Mouse (Mus musculus) MEL (cell line): ENCODE results near the gene Adora3. TPM values are rescaled to one million over a fixed set of nuclear protein-coding genes. Genes with fewer than 3 reads are reported as not detected.

ENCODE experiments used
- DNase-seq: peaks from one replicate; pipeline ENCODE4 v3.0.0; 2011; ENCODE audit warnings: low read depth, low spot score
- H3K27ac ChIP-seq: 2 replicates; pipeline ENCODE4 v1.5.1; 2012; ENCODE audit warnings: low read depth, mild to moderate bottlenecking, control low read depth, low read length, moderate library complexity; ENCODE audit not compliant: control insufficient read depth
- H3K27me3 ChIP-seq, 2 experiments: fragments of 150-350 bp in 1 of 2; sonication (generic) in 1 of 2; 2 replicates each; pipeline ENCODE4 v1.6.1; 2012; ENCODE audit warnings: low read length in 2 of 2, mild to moderate bottlenecking in 2 of 2, improper control_type of control experiment in 1 of 2, moderate library complexity in 1 of 2; ENCODE audit not compliant: insufficient read depth in 2 of 2, control insufficient read depth in 1 of 2
- H3K36me3 ChIP-seq, 2 experiments: 2 replicates each; pipeline ENCODE4 v1.6.1; 2012 to 2014; ENCODE audit warnings: low read length in 2 of 2, improper control_type of control experiment in 1 of 2, inconsistent platforms in 1 of 2, mild to moderate bottlenecking in 1 of 2; ENCODE audit not compliant: insufficient read depth in 2 of 2, control insufficient read depth in 1 of 2
- H3K4me1 ChIP-seq, 2 experiments: fragments of 150-350 bp in 1 of 2; sonication (generic) in 1 of 2; 2 replicates each; pipeline ENCODE4 v1.6.1; 2012; ENCODE audit warnings: low read length in 2 of 2, improper control_type of control experiment in 1 of 2, mild to moderate bottlenecking in 1 of 2; ENCODE audit not compliant: insufficient read depth in 2 of 2, control insufficient read depth in 1 of 2
- H3K4me3 ChIP-seq, 2 experiments: fragments of 150-350 bp in 1 of 2; sonication (generic) in 1 of 2; 2 replicates each; pipeline ENCODE4 v1.5.1; 2012; ENCODE audit warnings: low read depth in 2 of 2, low read length in 2 of 2, mild to moderate bottlenecking in 2 of 2, moderate library complexity in 2 of 2, control low read depth in 1 of 2, improper control_type of control experiment in 1 of 2; ENCODE audit not compliant: control insufficient read depth in 1 of 2, insufficient read depth in 1 of 2
- H3K79me2 ChIP-seq: 2 replicates; pipeline ENCODE4 v1.6.1; 2012; ENCODE audit warnings: mild to moderate bottlenecking, low read length, moderate library complexity; ENCODE audit not compliant: control insufficient read depth, poor library complexity, insufficient read depth
- H3K9ac ChIP-seq: 2 replicates; pipeline ENCODE4 v1.6.1; 2012; ENCODE audit warnings: low read depth, mild to moderate bottlenecking, control low read depth, low read length, moderate library complexity; ENCODE audit not compliant: control insufficient read depth, poor library complexity, severe bottlenecking
- H3K9me3 ChIP-seq: fragments of 150-350 bp; sonication (generic); replicated peaks from 2 replicates; pipeline ENCODE4 v1.6.1; 2012; ENCODE audit warnings: mild to moderate bottlenecking, low read length, improper control_type of control experiment, moderate library complexity; ENCODE audit not compliant: insufficient read depth
- BHLHE40 ChIP-seq: IDR thresholded peaks from 2 replicates; pipeline ENCODE4 v1.6.1; 2012; ENCODE audit warnings: low read depth, mild to moderate bottlenecking, inconsistent platforms, low read length, improper control_type of control experiment, borderline replicate concordance
- ELF1 ChIP-seq: IDR thresholded peaks from 2 replicates; pipeline ENCODE4 v1.6.1; 2014; ENCODE audit warnings: low read depth, mild to moderate bottlenecking, inconsistent platforms, low read length, improper control_type of control experiment, moderate library complexity
- EP300 ChIP-seq, 2 experiments: IDR thresholded peaks; 2 replicates each; pipeline ENCODE4 v1.6.1; 2011; ENCODE audit warnings: improper control_type of control experiment in 2 of 2, low read length in 2 of 2, low read depth in 1 of 2, mild to moderate bottlenecking in 1 of 2
- ETS1 ChIP-seq: IDR thresholded peaks from 2 replicates; pipeline ENCODE4 v1.6.1; 2012; ENCODE audit warnings: low read depth, mild to moderate bottlenecking, inconsistent platforms, low read length, improper control_type of control experiment, moderate library complexity
- JUND ChIP-seq: IDR thresholded peaks from 2 replicates; pipeline ENCODE4 v1.6.1; 2011; ENCODE audit warnings: low read depth, mild to moderate bottlenecking, improper control_type of control experiment, low read length
- KAT2A ChIP-seq: conservative IDR thresholded peaks from 2 replicates; pipeline ENCODE4 v1.6.1; 2012; ENCODE audit warnings: low read depth, low read length, improper control_type of control experiment, inconsistent platforms
- MAFK ChIP-seq: IDR thresholded peaks from 2 replicates; pipeline ENCODE4 v1.6.1; 2011; ENCODE audit warnings: low read depth, mild to moderate bottlenecking, low read length, improper control_type of control experiment, borderline replicate concordance
- MAX ChIP-seq: IDR thresholded peaks from 2 replicates; pipeline ENCODE4 v1.6.1; 2011; ENCODE audit warnings: low read length, improper control_type of control experiment
- MEF2A ChIP-seq: IDR thresholded peaks from 2 replicates; pipeline ENCODE4 v1.6.1; 2014; ENCODE audit warnings: low read depth, mild to moderate bottlenecking, inconsistent platforms, low read length, improper control_type of control experiment; ENCODE audit not compliant: poor library complexity, insufficient replicate concordance, severe bottlenecking; ENCODE audit errors: extremely low read depth
- MYB ChIP-seq: IDR thresholded peaks from 2 replicates; pipeline ENCODE4 v1.6.1; 2011; ENCODE audit warnings: mild to moderate bottlenecking, low read depth, low read length, improper control_type of control experiment
- MYC ChIP-seq: IDR thresholded peaks from 2 replicates; pipeline ENCODE4 v1.6.1; 2011; ENCODE audit warnings: low read depth, mild to moderate bottlenecking, low read length, improper control_type of control experiment, moderate library complexity
- NRF1 ChIP-seq: IDR thresholded peaks from 2 replicates; pipeline ENCODE4 v1.6.1; 2014; ENCODE audit warnings: low read depth, mild to moderate bottlenecking, inconsistent platforms, low read length, improper control_type of control experiment, moderate library complexity; ENCODE audit not compliant: poor library complexity, insufficient read depth, severe bottlenecking
- POLR2AphosphoS2 ChIP-seq: IDR thresholded peaks from 2 replicates; pipeline ENCODE4 v1.6.1; 2011; ENCODE audit warnings: low read length, improper control_type of control experiment
- POLR2AphosphoS5 ChIP-seq: IDR thresholded peaks from 2 replicates; pipeline ENCODE4 v1.6.1; 2012; ENCODE audit warnings: low read depth, borderline replicate concordance, mild to moderate bottlenecking, inconsistent platforms, low read length, moderate library complexity, mixed read lengths
- RAD21 ChIP-seq: IDR thresholded peaks from 2 replicates; pipeline ENCODE4 v1.6.1; 2011; ENCODE audit warnings: mild to moderate bottlenecking, low read depth, low read length, improper control_type of control experiment
- SIN3A ChIP-seq: IDR thresholded peaks from 2 replicates; pipeline ENCODE4 v1.6.1; 2012; ENCODE audit warnings: low read length, improper control_type of control experiment, inconsistent platforms
- SMC3 ChIP-seq: IDR thresholded peaks from 2 replicates; pipeline ENCODE4 v1.6.1; 2011; ENCODE audit warnings: low read depth, low read length, improper control_type of control experiment
- TCF12 ChIP-seq: IDR thresholded peaks from 2 replicates; pipeline ENCODE4 v1.6.1; 2014; ENCODE audit warnings: low read depth, mild to moderate bottlenecking, inconsistent platforms, low read length, improper control_type of control experiment, moderate library complexity
- USF2 ChIP-seq, 2 experiments: IDR thresholded peaks; 2 replicates each; pipeline ENCODE4 v1.6.1; 2011 to 2012; ENCODE audit warnings: improper control_type of control experiment in 2 of 2, low read length in 2 of 2, borderline replicate concordance in 1 of 2, inconsistent platforms in 1 of 2, low read depth in 1 of 2, mild to moderate bottlenecking in 1 of 2; ENCODE audit not compliant: insufficient read depth in 1 of 2
- ZMIZ1 ChIP-seq: IDR thresholded peaks from 2 replicates; pipeline ENCODE4 v1.6.1; 2012; ENCODE audit warnings: low read depth, mild to moderate bottlenecking, inconsistent platforms, low read length, improper control_type of control experiment, moderate library complexity
- ZNF384 ChIP-seq: IDR thresholded peaks from 2 replicates; pipeline ENCODE4 v1.6.1; 2012; ENCODE audit warnings: low read depth, mild to moderate bottlenecking, inconsistent platforms, low read length, improper control_type of control experiment
- polyA plus RNA-seq, 2 experiments: library from polyadenylated mRNA; stranded (reverse) in 1 of 2; unstranded in 1 of 2; fragments of >175 nt in 1 of 2; fragments of >200 nt in 1 of 2; gene quantifications; 2 replicates each; pipeline versions ENCODE4 v1.2.1 to v1.2.4; 2012; ENCODE audit warnings: low replicate concordance in 2 of 2, low read depth in 1 of 2; ENCODE audit not compliant: insufficient read length in 2 of 2, insufficient read depth in 1 of 2, missing spikeins in 1 of 2
- total RNA-seq: library from RNA; depleted of rRNA; stranded (reverse); fragments of 300-350 nt; gene quantifications from 2 replicates; pipeline ENCODE4 v1.2.3, GENCODE M21; 2012

Gene Adora3
- total and polyA plus RNA-seq, 3 experiments, result 0.42 to 0.65 TPM; not detected in 1

- H3K79me2 ChIP-seq, result no peaks in the 10 kb centered on the region
- no peak overlapping the region for H3K9ac ChIP-seq
- TF ChIP-seq TCF12 (no peak), ELF1 (no peak), POLR2AphosphoS5 (no peak), MYC (no peak), MYB (no peak), JUND (no peak), ETS1 (no peak)
- TF ChIP-seq, all 39 proteins: peak for 0
- no peaks in the 10 kb centered on the region for H3K36me3 ChIP-seq
- no peak for DNase-seq
- H3K9me3 ChIP-seq, result no peaks in the 10 kb centered on the region
- no peak overlapping the region for H3K27ac ChIP-seq
- H3K27me3 ChIP-seq, result 0 out of 4 replicates have a peak, but pooled peaks cover 0 to 1% of the 10 kb centered on the region in 2 experiments
- no peak overlapping the region for H3K4me3 ChIP-seq
- H3K4me1 ChIP-seq, result peaks cover 0 to 11% of the 10 kb centered on the region in 2 experiments; a peak in 2 of 4 replicates
Measured at GRCm38 (mm10) chr3:105872034-105872433, 1.4 kb downstream of the Adora3 start.

- H3K27ac ChIP-seq, result no peak overlapping the region
- no peaks in the 10 kb centered on the region for H3K79me2 ChIP-seq
- no peak overlapping the region for H3K9ac ChIP-seq
- H3K4me3 ChIP-seq, result no peak overlapping the region
- TF ChIP-seq MYC, result no peak
- TF ChIP-seq SIN3A, result no peak
- no peak for TF ChIP-seq EP300 (IDR thresholded peaks at IDR 0.05; ENCODE audit: low read depth in 1 of 2, low read length in 2 of 2)
- no peak for TF ChIP-seq MEF2A
- TF ChIP-seq POLR2AphosphoS5, result no peak
- TF ChIP-seq RAD21, result no peak
- TF ChIP-seq SMC3, result no peak
- peaks cover 0 to 13% of the 10 kb centered on the region in 2 experiments; a peak in 2 of 4 replicates for H3K4me1 ChIP-seq
- no peaks in the 10 kb centered on the region for H3K9me3 ChIP-seq
- no peaks in the 10 kb centered on the region for H3K36me3 ChIP-seq
- H3K27me3 ChIP-seq, result no peaks in the 10 kb centered on the region
- no peak for DNase-seq
Measured at GRCm38 (mm10) chr3:105872579-105872978, 1.9 kb downstream of the Adora3 start.

GRCm38 (mm10) chr3:105873451-105874445 is 3.1 kb downstream of the Adora3 start:
- Histone ChIP-seq H3K27me3 (no peaks in the 10 kb centered on the region), H3K4me3 (no peak overlapping the region), H3K36me3 (no peaks in the 10 kb centered on the region), H3K4me1 (peaks cover 0 to 22% of the 10 kb centered on the region in 2 experiments; a peak in 3 of 4 replicates), H3K9ac (no peak overlapping the region), H3K79me2 (no peaks in the 10 kb centered on the region), H3K9me3 (no peaks in the 10 kb centered on the region), H3K27ac (no peak overlapping the region)
- DNase-seq, result no peak
- TF ChIP-seq USF2 (IDR thresholded peaks at IDR 0.05; ENCODE audit: borderline replicate concordance in 1 of 2, insufficient read depth in 1 of 2, low read depth in 1 of 2, low read length in 2 of 2) (no peak), ZNF384 (no peak), MYC (no peak), MAX (no peak), KAT2A (no peak), SIN3A (no peak), ETS1 (no peak), RAD21 (no peak), MAFK (no peak), BHLHE40 (no peak), ZMIZ1 (no peak), POLR2AphosphoS2 (no peak), NRF1 (no peak)
